Mouse (Mus musculus): ENCODE data around the gene Auts2. TPM values are rescaled to one million over a fixed set of nuclear protein-coding genes. Genes with fewer than 3 reads are reported as not detected.

Auts2 gene
- polyA plus RNA-seq, 1 experiment from 2014 or later: 97.2 TPM

GRCm38 (mm10) chr5:131876569-131876968 lies 666.6 kb downstream of the Auts2 start:
- no peak overlapping the region for H3K4me3 ChIP-seq (replicated peaks; ENCODE audit: low read length)
- H3K4me1 ChIP-seq (replicated peaks; ENCODE audit: control insufficient read depth, insufficient read depth, low read length): peaks cover 1% of the 10 kb centered on the region; the same call in 1 of the 2 replicates
- H3K36me3 ChIP-seq (ENCODE audit: control insufficient read depth, insufficient read depth): no peaks in the 10 kb centered on the region
- no peak overlapping the region for H3K27ac ChIP-seq (ENCODE audit: low read length)
- H3K9ac ChIP-seq (replicated peaks; ENCODE audit: low read depth, low read length): no peak overlapping the region
- H3K27me3 ChIP-seq (replicated peaks; ENCODE audit: control insufficient read depth, insufficient read depth, low read length): peaks cover 3% of the 10 kb centered on the region; the same call in 1 of the 2 replicates
- ATAC-seq: no peak
- H3K9me3 ChIP-seq (ENCODE audit: control insufficient read depth, low read length): no peaks in the 10 kb centered on the region
- H3K4me2 ChIP-seq (ENCODE audit: low read length): no peak overlapping the region

GRCm38 (mm10) chr5:131875976-131876375 lies 667.2 kb downstream of the Auts2 start:
- no peak for ATAC-seq
- WGBS: 83% methylated on average over 4 of the region's 4 CpGs
- H3K4me2 ChIP-seq (ENCODE audit: low read length): no peak overlapping the region
- H3K36me3 ChIP-seq (ENCODE audit: control insufficient read depth, insufficient read depth): no peaks in the 10 kb centered on the region
- H3K27me3 ChIP-seq (replicated peaks; ENCODE audit: control insufficient read depth, insufficient read depth, low read length): peaks cover 3% of the 10 kb centered on the region; the same call in 1 of the 2 replicates
- no peak overlapping the region for H3K27ac ChIP-seq (ENCODE audit: low read length)
- H3K4me3 ChIP-seq (replicated peaks; ENCODE audit: low read length): no peak overlapping the region
- no peaks in the 10 kb centered on the region for H3K9me3 ChIP-seq (ENCODE audit: control insufficient read depth, low read length)
- H3K9ac ChIP-seq (replicated peaks; ENCODE audit: low read depth, low read length): no peak overlapping the region
- peaks cover 7% of the 10 kb centered on the region; the same call in 1 of the 2 replicates for H3K4me1 ChIP-seq (replicated peaks; ENCODE audit: control insufficient read depth, insufficient read depth, low read length)

- no peaks in the 10 kb centered on the region for H3K9me3 ChIP-seq (ENCODE audit: control insufficient read depth, low read length)
- no peak overlapping the region for H3K4me2 ChIP-seq (ENCODE audit: low read length)
- WGBS: 45% methylated on average over 4 of the region's 4 CpGs
- peaks cover 3% of the 10 kb centered on the region; the same call in 1 of the 2 replicates for H3K27me3 ChIP-seq (replicated peaks; ENCODE audit: control insufficient read depth, insufficient read depth, low read length)
- no peak overlapping the region for H3K4me3 ChIP-seq (replicated peaks; ENCODE audit: low read length)
- ATAC-seq: no peak; the same call in 1 of the 2 replicates
- H3K36me3 ChIP-seq (ENCODE audit: control insufficient read depth, insufficient read depth): no peaks in the 10 kb centered on the region
- H3K27ac ChIP-seq (ENCODE audit: low read length): no peak overlapping the region
- H3K4me1 ChIP-seq (replicated peaks; ENCODE audit: control insufficient read depth, insufficient read depth, low read length): peaks cover 18% of the 10 kb centered on the region
- H3K9ac ChIP-seq (replicated peaks; ENCODE audit: low read depth, low read length): no peak overlapping the region
Measured at GRCm38 (mm10) chr5:131873116-131873515, 670.0 kb downstream of the Auts2 start.

GRCm38 (mm10) chr5:131869711-131870499 lies 673.2 kb downstream of the Auts2 start:
- Histone ChIP-seq H3K4me1 (replicated peaks; ENCODE audit: control insufficient read depth, insufficient read depth, low read length) (peaks cover 28% of the 10 kb centered on the region), H3K27me3 (replicated peaks; ENCODE audit: control insufficient read depth, insufficient read depth, low read length) (peaks cover 9% of the 10 kb centered on the region), H3K27ac (ENCODE audit: low read length) (peak overlapping the region; percentile 30; the same call in 1 of the 2 replicates), H3K4me2 (ENCODE audit: low read length) (no peak overlapping the region), H3K9ac (replicated peaks; ENCODE audit: low read depth, low read length) (no peak overlapping the region), H3K4me3 (replicated peaks; ENCODE audit: low read length) (no peak overlapping the region), H3K36me3 (ENCODE audit: control insufficient read depth, insufficient read depth) (no peaks in the 10 kb centered on the region), H3K9me3 (ENCODE audit: control insufficient read depth, low read length) (no peaks in the 10 kb centered on the region)
- WGBS: 37% methylated on average over 11 of the region's 11 CpGs
- ATAC-seq: peak; percentile 88

GRCm38 (mm10) chr5:131865200-131865599 lies 677.9 kb downstream of the Auts2 start:
- Histone ChIP-seq H3K27ac (ENCODE audit: low read length) (no peak overlapping the region), H3K4me2 (ENCODE audit: low read length) (no peak overlapping the region), H3K4me3 (replicated peaks; ENCODE audit: low read length) (no peak overlapping the region), H3K36me3 (ENCODE audit: control insufficient read depth, insufficient read depth) (no peaks in the 10 kb centered on the region), H3K9ac (replicated peaks; ENCODE audit: low read depth, low read length) (no peak overlapping the region), H3K4me1 (replicated peaks; ENCODE audit: control insufficient read depth, insufficient read depth, low read length) (peaks cover 25% of the 10 kb centered on the region), H3K9me3 (ENCODE audit: control insufficient read depth, low read length) (no peaks in the 10 kb centered on the region), H3K27me3 (replicated peaks; ENCODE audit: control insufficient read depth, insufficient read depth, low read length) (peaks cover 6% of the 10 kb centered on the region)
- peak; percentile 24; the same call in 1 of the 2 replicates for ATAC-seq
- 8% methylated on average over 5 of the region's 5 CpGs for WGBS

- Histone ChIP-seq H3K27ac (ENCODE audit: low read length) (no peak overlapping the region), H3K4me2 (ENCODE audit: low read length) (no peak overlapping the region), H3K36me3 (ENCODE audit: control insufficient read depth, insufficient read depth) (no peaks in the 10 kb centered on the region), H3K27me3 (replicated peaks; ENCODE audit: control insufficient read depth, insufficient read depth, low read length) (no peaks in the 10 kb centered on the region), H3K4me1 (replicated peaks; ENCODE audit: control insufficient read depth, insufficient read depth, low read length) (peaks cover 18% of the 10 kb centered on the region), H3K9me3 (ENCODE audit: control insufficient read depth, low read length) (no peaks in the 10 kb centered on the region), H3K4me3 (replicated peaks; ENCODE audit: low read length) (no peak overlapping the region), H3K9ac (replicated peaks; ENCODE audit: low read depth, low read length) (no peak overlapping the region)
- 86% methylated on average over 5 of the region's 5 CpGs for WGBS
- ATAC-seq: no peak
Measured at GRCm38 (mm10) chr5:131857976-131858375, 685.2 kb downstream of the Auts2 start.

- 5% methylated on average over 8 of the region's 8 CpGs for WGBS
- Histone ChIP-seq H3K4me2 (ENCODE audit: low read length) (no peak overlapping the region), H3K4me3 (replicated peaks; ENCODE audit: low read length) (no peak overlapping the region), H3K27me3 (replicated peaks; ENCODE audit: control insufficient read depth, insufficient read depth, low read length) (no peaks in the 10 kb centered on the region), H3K9ac (replicated peaks; ENCODE audit: low read depth, low read length) (no peak overlapping the region), H3K9me3 (ENCODE audit: control insufficient read depth, low read length) (no peaks in the 10 kb centered on the region), H3K27ac (ENCODE audit: low read length) (no peak overlapping the region), H3K4me1 (replicated peaks; ENCODE audit: control insufficient read depth, insufficient read depth, low read length) (peaks cover 40% of the 10 kb centered on the region), H3K36me3 (ENCODE audit: control insufficient read depth, insufficient read depth) (no peaks in the 10 kb centered on the region)
- 0 out of 2 replicates have a peak, but pooled peaks have one; percentile 10 for ATAC-seq
Measured at GRCm38 (mm10) chr5:131855358-131855757, 687.8 kb downstream of the Auts2 start.

GRCm38 (mm10) chr5:131851597-131852453 lies 691.3 kb downstream of the Auts2 start:
- peaks cover 41% of the 10 kb centered on the region for H3K4me1 ChIP-seq (replicated peaks; ENCODE audit: control insufficient read depth, insufficient read depth, low read length)
- H3K9me3 ChIP-seq (ENCODE audit: control insufficient read depth, low read length): no peaks in the 10 kb centered on the region

More at GRCm38 (mm10) chr5:131851597-131852453, 691.3 kb downstream of the Auts2 start:
- no peak overlapping the region for H3K27ac ChIP-seq (ENCODE audit: low read length)
- peak; percentile 48 for ATAC-seq
- peak overlapping the region; percentile 14 for H3K4me2 ChIP-seq (ENCODE audit: low read length)
- no peaks in the 10 kb centered on the region for H3K27me3 ChIP-seq (replicated peaks; ENCODE audit: control insufficient read depth, insufficient read depth, low read length)
- H3K36me3 ChIP-seq (ENCODE audit: control insufficient read depth, insufficient read depth): no peaks in the 10 kb centered on the region
- 4% methylated on average over 20 of the region's 20 CpGs for WGBS
- no peak overlapping the region for H3K9ac ChIP-seq (replicated peaks; ENCODE audit: low read depth, low read length)
- H3K4me3 ChIP-seq (replicated peaks; ENCODE audit: low read length): no peak overlapping the region
